Mouse (Mus musculus): ENCODE measurements around the gene Brwd3.

GRCm38 (mm10) chrX:108729068-108729467 lies 105.1 kb downstream of the Brwd3 start:
- TF ChIP-seq CTCF (IDR thresholded peaks at IDR 0.05; ENCODE audit: borderline replicate concordance, extremely low read depth, insufficient read depth, insufficient read length) (no peak), POLR2A (IDR thresholded peaks at IDR 0.05; ENCODE audit: borderline replicate concordance, extremely low read depth, insufficient read depth, insufficient read length, poor library complexity, severe bottlenecking) (no peak)
